Mouse (Mus musculus) neutrophil, adult 5-6 weeks (primary cell): Measurements from ENCODE around the gene Wnt7a. TPM values are rescaled to one million over a fixed set of nuclear protein-coding genes. Genes with fewer than 3 reads are reported as not detected.

Experiments used
- ATAC-seq: fragments of 151-379, 151-347 bp; 2 replicates; pipeline ENCODE4 v1.8.0; 2017; ENCODE audit warnings: mild to moderate bottlenecking, moderate TSS enrichment; ENCODE audit not compliant: insufficient number of reproducible peaks, poor library complexity, low FRiP score, severe bottlenecking; ENCODE audit errors: extremely low read depth
- total RNA-seq: library from RNA; stranded (forward); fragments of 200-1000 nt; gene quantifications from 2 replicates; pipeline ENCODE4 v1.2.3, GENCODE M21; 2017

The Wnt7a gene
- total RNA-seq, 1 experiment from 2014 or later, result not detected

GRCm38 (mm10) chr6:91392475-91393174 is 18.5 kb downstream of the Wnt7a start:
- no peak for ATAC-seq

- ATAC-seq, result no peak
Measured at GRCm38 (mm10) chr6:91389141-91389540, 22.0 kb downstream of the Wnt7a start.

- ATAC-seq, result no peak
Measured at GRCm38 (mm10) chr6:91384415-91384814, 26.7 kb downstream of the Wnt7a start.

- no peak for ATAC-seq
Measured at GRCm38 (mm10) chr6:91383871-91384270, 27.3 kb downstream of the Wnt7a start.

- no peak for ATAC-seq
Measured at GRCm38 (mm10) chr6:91383303-91383702, 27.9 kb downstream of the Wnt7a start.

GRCm38 (mm10) chr6:91379871-91380270 is 31.3 kb downstream of the Wnt7a start:
- ATAC-seq, result no peak

DNA sequence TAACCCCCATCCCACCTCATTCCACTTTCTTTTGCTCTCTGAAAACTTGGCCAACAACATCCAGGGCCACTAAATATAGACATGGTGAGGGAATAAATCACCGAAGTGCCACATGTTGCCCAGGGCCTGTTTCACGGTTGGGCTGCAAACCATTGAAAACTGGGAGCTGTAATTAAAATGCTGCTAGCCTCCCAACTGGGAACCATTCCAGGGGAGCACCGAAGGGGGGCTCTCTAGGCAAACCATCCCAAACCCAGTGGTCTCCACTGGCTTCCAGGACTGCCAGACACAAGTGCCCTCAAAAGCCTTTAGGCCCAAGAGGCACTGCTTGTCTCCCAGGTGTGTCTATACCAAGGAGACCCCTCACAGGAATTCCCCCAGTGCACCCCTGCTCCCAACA is 31.9 kb downstream of the Wnt7a start:
- ATAC-seq, result no peak

GRCm38 (mm10) chr6:91372977-91373376 is 38.2 kb downstream of the Wnt7a start:
- no peak for ATAC-seq

DNA sequence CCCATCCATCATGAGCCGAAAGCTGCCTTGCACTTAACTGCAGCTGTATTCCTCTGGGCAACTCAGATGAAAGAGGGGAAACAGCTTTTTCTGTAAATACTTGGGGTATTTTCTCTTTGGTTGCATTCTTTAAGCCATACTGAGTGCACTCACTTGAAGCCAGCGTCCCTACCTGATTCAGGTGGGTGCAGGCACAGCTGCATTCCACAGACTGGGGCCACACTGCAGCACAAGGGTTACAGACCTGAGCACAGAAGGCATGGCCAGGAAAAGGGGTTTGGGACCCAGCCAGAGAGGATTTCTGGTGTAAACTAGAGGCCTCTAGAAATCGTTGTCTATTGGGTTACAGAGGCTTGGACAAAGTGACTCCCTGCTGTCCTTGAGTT is 38.6 kb downstream of the Wnt7a start:
- ATAC-seq, result no peak

DNA sequence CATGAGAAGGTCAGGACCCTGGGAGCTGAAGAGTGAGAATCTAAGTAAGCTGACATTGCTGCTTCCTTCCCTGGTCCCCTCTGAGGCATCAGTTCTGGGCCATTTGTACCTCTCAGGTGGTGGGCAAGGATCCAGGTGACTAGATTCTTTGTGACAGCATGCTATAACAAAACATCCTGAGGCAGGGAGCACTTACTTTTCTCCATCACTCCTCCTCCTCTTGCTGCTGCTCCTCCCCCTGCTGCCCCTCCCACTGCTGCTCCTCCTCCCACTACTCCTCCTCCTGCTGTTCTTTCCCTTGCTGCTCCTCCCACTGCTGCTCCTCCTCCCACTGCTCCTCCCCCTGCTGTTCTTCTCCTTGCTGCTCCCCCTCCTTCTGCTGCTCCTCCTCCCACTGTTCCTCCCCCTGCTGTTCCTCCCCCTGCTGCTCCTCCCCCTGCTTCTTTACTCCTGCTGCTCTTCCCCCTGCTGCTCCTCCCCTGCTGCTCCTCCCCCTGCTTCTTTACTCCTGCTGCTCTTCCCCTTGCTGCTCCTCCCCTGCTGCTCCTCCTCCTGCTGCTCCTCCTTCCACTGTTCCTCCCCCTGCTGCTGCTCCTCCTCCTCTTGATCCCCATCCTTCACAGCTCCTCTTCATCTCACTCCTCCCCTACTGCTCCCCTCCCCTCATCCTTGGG is 39.1 kb downstream of the Wnt7a start:
- no peak for ATAC-seq

DNA sequence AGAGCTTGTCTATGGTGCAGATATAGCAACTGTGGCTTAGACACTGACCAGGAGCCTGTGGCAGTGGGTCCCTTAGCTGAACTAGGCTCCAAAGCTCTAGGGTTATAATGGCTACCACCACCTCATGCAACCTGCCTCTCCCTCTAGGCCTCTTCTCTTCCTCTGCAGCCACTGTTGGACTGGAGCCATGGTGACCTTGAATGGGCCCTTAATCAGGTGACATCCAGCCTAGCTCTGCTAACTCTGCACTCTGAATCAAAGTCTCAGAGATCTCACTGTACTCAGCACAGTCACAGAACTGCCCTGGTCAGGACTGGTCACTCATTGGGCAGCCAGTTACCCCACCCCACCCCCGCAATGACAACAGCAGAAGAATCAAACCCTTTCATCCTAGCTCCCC is 44.4 kb downstream of the Wnt7a start:
- ATAC-seq, result no peak

GRCm38 (mm10) chr6:91365480-91365879 is 45.7 kb downstream of the Wnt7a start:
- no peak for ATAC-seq

DNA sequence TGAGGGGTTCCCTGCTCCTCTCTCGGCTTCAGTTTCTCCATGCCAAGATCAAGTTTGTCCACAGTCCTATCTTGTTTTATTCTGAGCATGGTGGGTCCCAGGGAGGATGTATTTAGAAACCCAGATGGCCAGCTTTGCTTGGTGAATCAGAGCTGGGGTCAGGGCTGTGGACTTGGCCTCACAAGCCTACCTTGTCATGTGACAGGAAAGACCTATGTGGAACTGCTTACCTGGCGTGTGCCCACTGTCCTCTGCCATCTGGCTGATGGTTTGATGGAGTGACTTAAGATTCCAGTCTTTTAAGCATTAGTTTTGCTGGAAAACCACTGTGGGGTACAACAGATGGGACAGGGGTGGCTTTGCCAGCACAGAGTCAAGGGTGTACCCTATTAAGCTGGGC is 48.4 kb downstream of the Wnt7a start:
- ATAC-seq, result no peak

GRCm38 (mm10) chr6:91360998-91361397 is 50.2 kb downstream of the Wnt7a start:
- ATAC-seq, result no peak

DNA sequence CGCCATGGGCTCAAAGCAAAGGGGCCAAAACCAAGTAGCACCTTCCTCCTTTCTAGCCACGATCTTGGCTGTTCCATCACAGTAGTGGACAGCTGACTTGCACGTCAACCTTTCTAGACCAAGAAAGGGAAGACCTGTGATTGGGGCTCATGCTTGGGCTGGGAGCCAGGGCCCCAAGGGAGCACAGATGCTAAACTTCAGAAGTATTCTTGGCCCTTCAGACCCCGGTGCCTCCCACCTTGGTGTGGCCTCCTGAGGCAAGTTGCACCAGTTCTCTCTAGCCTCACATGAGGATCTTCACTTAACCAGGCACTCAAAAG is 50.8 kb downstream of the Wnt7a start:
- ATAC-seq, result no peak

GRCm38 (mm10) chr6:91359672-91360370 is 51.3 kb downstream of the Wnt7a start:
- ATAC-seq, result no peak

DNA sequence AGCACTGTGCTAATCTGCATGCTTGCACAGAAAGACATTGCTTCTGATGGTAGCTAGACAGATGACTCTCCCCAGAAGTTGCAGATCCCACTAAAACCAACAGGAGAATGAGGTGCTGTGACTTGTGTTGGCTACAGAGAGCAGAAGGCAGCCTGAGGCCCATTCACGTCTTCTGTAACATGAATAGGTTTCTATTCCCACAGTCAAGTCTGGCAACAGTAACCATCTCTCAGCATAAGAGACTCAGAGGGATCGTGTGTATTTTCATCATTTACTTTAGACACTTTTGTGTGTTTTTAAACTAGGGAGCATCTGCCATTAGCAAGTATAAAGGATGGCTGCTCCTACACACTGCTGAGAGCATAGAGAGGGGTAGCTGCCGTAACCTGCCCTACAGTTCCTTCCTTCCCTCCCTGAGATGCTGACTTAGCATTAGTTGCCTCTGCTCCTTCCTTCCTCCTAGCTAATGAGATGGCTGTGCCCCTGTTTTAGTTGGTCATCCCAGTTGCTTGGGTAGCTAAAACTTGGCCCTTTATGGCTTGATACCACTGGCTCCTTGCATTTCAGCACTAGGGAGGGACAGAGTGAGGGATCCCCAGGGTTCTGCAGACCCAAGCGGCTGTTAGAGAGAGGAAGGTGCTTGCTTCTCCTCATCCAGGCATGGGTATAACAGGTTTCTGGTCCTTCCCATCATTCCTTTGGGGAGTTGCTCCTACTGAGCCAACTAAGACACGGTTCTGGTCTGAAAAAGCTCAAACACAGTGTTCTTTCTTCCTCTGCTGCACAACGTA is 52.1 kb downstream of the Wnt7a start:
- ATAC-seq, result no peak

- no peak for ATAC-seq
Measured at GRCm38 (mm10) chr6:91358394-91358793, 52.8 kb downstream of the Wnt7a start.

GRCm38 (mm10) chr6:91357238-91357876 is 53.8 kb downstream of the Wnt7a start:
- no peak for ATAC-seq
